Mouse (Mus musculus) stomach, postnatal 0 days (tissue): ENCODE data around the gene Trim54.

Source experiments
- CTCF ChIP-seq: IDR thresholded peaks from 2 replicates; pipeline ENCODE4 v1.5.1; 2016; ENCODE audit warnings: antibody characterized with exemption, low read depth, mild to moderate bottlenecking, moderate library complexity
- EP300 ChIP-seq: optimal IDR thresholded peaks from 2 replicates; pipeline ENCODE3; 2016; ENCODE audit warnings: antibody characterized with exemption

DNA sequence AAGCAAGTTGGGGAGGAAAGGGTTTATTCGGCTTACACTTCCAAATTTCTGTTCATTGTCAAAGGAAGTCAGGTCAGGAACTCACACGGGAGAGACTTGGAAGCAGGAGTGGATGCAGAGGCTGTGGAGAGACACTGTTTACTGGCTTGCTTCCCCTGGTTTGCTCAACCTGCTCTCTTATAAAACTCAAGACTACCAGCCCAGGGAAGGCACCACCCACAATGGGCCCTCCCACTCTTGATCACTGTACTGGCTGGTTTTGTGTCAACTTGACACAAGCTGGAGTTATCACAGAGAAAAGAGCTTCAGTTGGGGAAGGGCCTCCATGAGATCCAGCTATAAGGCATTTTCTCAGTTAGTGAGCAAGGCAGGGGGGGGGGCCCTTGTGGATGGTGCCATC lies 45.5 kb upstream of the Trim54 start:
- TF ChIP-seq CTCF = no peak
- TF ChIP-seq EP300 = no peak
